Mouse (Mus musculus) midbrain, embryonic 12.5 days (tissue): ENCODE data around the gene Klk15. TPM values are rescaled to one million over a fixed set of nuclear protein-coding genes. Genes with fewer than 3 reads are reported as not detected.
"Not testable (repeated sequence)": the region's sequence is repeated elsewhere in the genome, so short reads cannot be mapped to it uniquely, and the experiment has no call there.

Source experiments
- ATAC-seq: fragments of 200-750 bp; cut with Nextera tagmentation; 2 replicates; pipeline ENCODE4 v1.8.0; 2017; ENCODE audit warnings: low read depth, moderate TSS enrichment, moderate library complexity; ENCODE audit not compliant: low FRiP score
- H3K27ac ChIP-seq: fragments of 300-500 bp; sonication (generic); replicated peaks from 2 replicates; pipeline ENCODE4 v1.5.1; 2016; ENCODE audit warnings: mild to moderate bottlenecking
- H3K27me3 ChIP-seq: fragments of 300-500 bp; sonication (generic); 2 replicates; pipeline ENCODE4 v1.6.1; 2016; ENCODE audit warnings: mild to moderate bottlenecking
- H3K36me3 ChIP-seq: fragments of 300-500 bp; sonication (generic); 2 replicates; pipeline ENCODE4 v1.6.1; 2016
- H3K4me1 ChIP-seq: fragments of 300-500 bp; sonication (generic); 2 replicates; pipeline ENCODE4 v1.6.1; 2016
- H3K4me2 ChIP-seq: fragments of 300-500 bp; sonication (generic); replicated peaks from 2 replicates; pipeline ENCODE4 v1.6.1; 2016; ENCODE audit warnings: mild to moderate bottlenecking, moderate library complexity
- H3K4me3 ChIP-seq: fragments of 300-500 bp; sonication (generic); 2 replicates; pipeline ENCODE4 v1.5.1; 2016; ENCODE audit warnings: mild to moderate bottlenecking
- H3K9ac ChIP-seq: fragments of 300-500 bp; sonication (generic); replicated peaks from 2 replicates; pipeline ENCODE4 v1.6.1; 2016; ENCODE audit warnings: mild to moderate bottlenecking, moderate library complexity
- H3K9me3 ChIP-seq: fragments of 300-500 bp; sonication (generic); 2 replicates; pipeline ENCODE4 v1.6.1; 2016; ENCODE audit warnings: mild to moderate bottlenecking
- WGBS: fragments of 180-500 bp; shearing (Covaris S2); methylation state at CpG from one replicate; pipeline ENCODE4 v1.1.7; 2016; 5-methylcytosine and 5-hydroxymethylcytosine counted together
- polyA plus RNA-seq: library from polyadenylated mRNA; unstranded; fragments of >200 nt; fragmentation: Nextera tagmentation; extraction: Ambion mirVana; gene quantifications from 2 replicates; pipeline ENCODE4 v1.2.1, GENCODE M21; 2016

Klk15 gene
- polyA plus RNA-seq, 1 experiment from 2014 or later, result not detected

- Histone ChIP-seq H3K4me3 (no peak overlapping the region), H3K9me3 (no peaks in the 10 kb centered on the region), H3K4me1 (no peaks in the 10 kb centered on the region), H3K27me3 (no peaks in the 10 kb centered on the region), H3K4me2 (no peak overlapping the region), H3K27ac (no peak overlapping the region), H3K9ac (no peak overlapping the region), H3K36me3 (no peaks in the 10 kb centered on the region)
- 42% methylated on average over 4 of the region's 4 CpGs for WGBS
- no peak for ATAC-seq
Measured at GRCm38 (mm10) chr7:43928521-43928920, 5.0 kb upstream of the Klk15 start.

- Histone ChIP-seq H3K4me2 (no peak overlapping the region), H3K4me3 (no peak overlapping the region), H3K27ac (no peak overlapping the region), H3K4me1 (no peaks in the 10 kb centered on the region), H3K36me3 (no peaks in the 10 kb centered on the region), H3K27me3 (no peaks in the 10 kb centered on the region), H3K9me3 (no peaks in the 10 kb centered on the region), H3K9ac (no peak overlapping the region)
- no peak for ATAC-seq
- 70% methylated on average over 4 of the region's 4 CpGs for WGBS
Measured at GRCm38 (mm10) chr7:43932337-43932736, 1.2 kb upstream of the Klk15 start.

GRCm38 (mm10) chr7:43934747-43935146 is 1.2 kb downstream of the Klk15 start:
- Histone ChIP-seq H3K4me1 (no peaks in the 10 kb centered on the region), H3K9ac (no peak overlapping the region), H3K36me3 (no peaks in the 10 kb centered on the region), H3K27me3 (no peaks in the 10 kb centered on the region), H3K27ac (no peak overlapping the region), H3K4me3 (no peak overlapping the region), H3K9me3 (no peaks in the 10 kb centered on the region), H3K4me2 (no peak overlapping the region)
- ATAC-seq, result no peak
- WGBS, result 82% methylated on average over 3 of the region's 3 CpGs

GRCm38 (mm10) chr7:43936551-43936950 is 3.0 kb downstream of the Klk15 start:
- H3K9ac ChIP-seq, result no peak overlapping the region
- H3K4me3 ChIP-seq, result no peak overlapping the region
- H3K4me2 ChIP-seq, result no peak overlapping the region
- no peaks in the 10 kb centered on the region for H3K27me3 ChIP-seq
- no peak for ATAC-seq
- 88% methylated on average over 14 of the region's 14 CpGs for WGBS
- H3K9me3 ChIP-seq, result no peaks in the 10 kb centered on the region
- no peaks in the 10 kb centered on the region for H3K4me1 ChIP-seq
- H3K27ac ChIP-seq, result no peak overlapping the region
- no peaks in the 10 kb centered on the region for H3K36me3 ChIP-seq

GRCm38 (mm10) chr7:43942293-43942692 is 8.8 kb downstream of the Klk15 start:
- H3K27me3 ChIP-seq, H3K9me3 ChIP-seq, H3K4me2 ChIP-seq, H3K4me1 ChIP-seq, H3K4me3 ChIP-seq, H3K36me3 ChIP-seq, H3K27ac ChIP-seq, ATAC-seq, H3K9ac ChIP-seq: not testable (repeated sequence)
- whole genome bisulfite sequencing, result 58% methylated on average over 3 of the region's 3 CpGs

GRCm38 (mm10) chr7:43944727-43945264 is 11.3 kb downstream of the Klk15 start:
- no peaks in the 10 kb centered on the region for H3K9me3 ChIP-seq
- no peaks in the 10 kb centered on the region for H3K4me1 ChIP-seq
- H3K36me3 ChIP-seq, result no peaks in the 10 kb centered on the region
- no peak overlapping the region for H3K4me3 ChIP-seq
- 85% methylated on average over 3 of the region's 3 CpGs for WGBS
- no peak overlapping the region for H3K4me2 ChIP-seq
- H3K27ac ChIP-seq, result no peak overlapping the region
- no peak for ATAC-seq
- H3K9ac ChIP-seq, result no peak overlapping the region
- H3K27me3 ChIP-seq, result no peaks in the 10 kb centered on the region

- no peaks in the 10 kb centered on the region for H3K4me1 ChIP-seq
- no peaks in the 10 kb centered on the region for H3K27me3 ChIP-seq
- no peaks in the 10 kb centered on the region for H3K36me3 ChIP-seq
- no peak within 1 kb of the TSS for H3K4me3 ChIP-seq
- ATAC-seq, result no peak
- WGBS, result 80% methylated on average over 2 of the region's 2 CpGs
- no peak within 1 kb of the TSS for H3K4me2 ChIP-seq
- no peak within 1 kb of the TSS for H3K9ac ChIP-seq
- H3K9me3 ChIP-seq, result no peaks in the 10 kb centered on the region
- no peak within 1 kb of the TSS for H3K27ac ChIP-seq
Measured at GRCm38 (mm10) chr7:43950364-43950763, 16.8 kb downstream of the Klk15 start, which contains the start of gene Klk1b8. Klk1b8 (plus strand) TSS chr7:43950664.

GRCm38 (mm10) chr7:43952703-43953102 is 19.2 kb downstream of the Klk15 start:
- Histone ChIP-seq H3K4me2 (no peak overlapping the region), H3K9ac (no peak overlapping the region), H3K9me3 (no peaks in the 10 kb centered on the region), H3K4me3 (no peak overlapping the region), H3K4me1 (no peaks in the 10 kb centered on the region), H3K36me3 (no peaks in the 10 kb centered on the region), H3K27ac (no peak overlapping the region), H3K27me3 (no peaks in the 10 kb centered on the region)
- WGBS, result 72% methylated on average over 4 of the region's 4 CpGs
- no peak for ATAC-seq

GRCm38 (mm10) chr7:43966451-43966850 is 32.9 kb downstream of the Klk15 start, which contains the start of gene Klk1b1:
Klk1b1 (plus strand) TSS chr7:43966751.
- H3K27me3 ChIP-seq, result no peaks in the 10 kb centered on the region
- 71% methylated on average over 3 of the region's 3 CpGs for WGBS
- H3K9ac ChIP-seq, result no peak within 1 kb of the TSS
- ATAC-seq, result no peak
- no peak within 1 kb of the TSS for H3K4me2 ChIP-seq
- H3K36me3 ChIP-seq, result no peaks in the 10 kb centered on the region
- no peaks in the 10 kb centered on the region for H3K9me3 ChIP-seq
- H3K4me1 ChIP-seq, result no peaks in the 10 kb centered on the region
- H3K4me3 ChIP-seq, result no peak within 1 kb of the TSS
- H3K27ac ChIP-seq, result no peak within 1 kb of the TSS

- no peak overlapping the region for H3K4me3 ChIP-seq
- no peak overlapping the region for H3K4me2 ChIP-seq
- no peak for ATAC-seq
- no peaks in the 10 kb centered on the region for H3K4me1 ChIP-seq
- H3K9me3 ChIP-seq, result no peaks in the 10 kb centered on the region
- H3K27me3 ChIP-seq, result no peaks in the 10 kb centered on the region
- no peaks in the 10 kb centered on the region for H3K36me3 ChIP-seq
- 86% methylated on average over 3 of the region's 3 CpGs for WGBS
- no peak overlapping the region for H3K27ac ChIP-seq
- H3K9ac ChIP-seq, result no peak overlapping the region
Measured at GRCm38 (mm10) chr7:43967058-43967457, 33.5 kb downstream of the Klk15 start.

GRCm38 (mm10) chr7:43967612-43968011 is 34.1 kb downstream of the Klk15 start:
- Histone ChIP-seq H3K4me1 (no peaks in the 10 kb centered on the region), H3K27me3 (no peaks in the 10 kb centered on the region), H3K9me3 (no peaks in the 10 kb centered on the region), H3K4me3 (no peak overlapping the region), H3K27ac (no peak overlapping the region), H3K9ac (no peak overlapping the region), H3K4me2 (no peak overlapping the region), H3K36me3 (no peaks in the 10 kb centered on the region)
- 86% methylated on average over 2 of the region's 2 CpGs for WGBS
- no peak for ATAC-seq

GRCm38 (mm10) chr7:43975761-43976160 is 42.2 kb downstream of the Klk15 start, which contains the start of gene Klk1b9:
Klk1b9 (plus strand) TSS chr7:43976061.
- ATAC-seq, H3K4me3 ChIP-seq, H3K9ac ChIP-seq, H3K4me2 ChIP-seq, H3K9me3 ChIP-seq, H3K4me1 ChIP-seq, H3K27me3 ChIP-seq, H3K36me3 ChIP-seq, H3K27ac ChIP-seq: not testable (repeated sequence)
- 79% methylated on average over 1 of the region's 1 CpGs for WGBS

GRCm38 (mm10) chr7:43985657-43986056 is 52.1 kb downstream of the Klk15 start:
- Histone ChIP-seq H3K9me3 (no peaks in the 10 kb centered on the region), H3K4me3 (no peak overlapping the region), H3K4me2 (no peak overlapping the region), H3K36me3 (no peaks in the 10 kb centered on the region), H3K9ac (no peak overlapping the region), H3K4me1 (no peaks in the 10 kb centered on the region), H3K27ac (no peak overlapping the region), H3K27me3 (no peaks in the 10 kb centered on the region)
- no peak for ATAC-seq
